Mouse (Mus musculus) ovary, postnatal 10 days (tissue): ENCODE measurements around the gene Tdpoz5.
"Not testable (repeated sequence)": the region's sequence is repeated elsewhere in the genome, so short reads cannot be mapped to it uniquely, and the experiment has no call there.

Experiments
- DNase-seq: peaks from one replicate; pipeline ENCODE4 v3.0.0; 2022; ENCODE audit warnings: low spot score

Gene Tdpoz5

GRCm38 (mm10) chr3:93961214-93961613, at the start of gene Tdpoz5:
Gene Tdpoz5, minus strand, starts transcription at chr3:93961314.
- DNase-seq, result not testable (repeated sequence)

GRCm38 (mm10) chr3:93968938-93969337, 7.8 kb upstream of the Tdpoz5 start:
- DNase-seq, result not testable (repeated sequence)

DNA sequence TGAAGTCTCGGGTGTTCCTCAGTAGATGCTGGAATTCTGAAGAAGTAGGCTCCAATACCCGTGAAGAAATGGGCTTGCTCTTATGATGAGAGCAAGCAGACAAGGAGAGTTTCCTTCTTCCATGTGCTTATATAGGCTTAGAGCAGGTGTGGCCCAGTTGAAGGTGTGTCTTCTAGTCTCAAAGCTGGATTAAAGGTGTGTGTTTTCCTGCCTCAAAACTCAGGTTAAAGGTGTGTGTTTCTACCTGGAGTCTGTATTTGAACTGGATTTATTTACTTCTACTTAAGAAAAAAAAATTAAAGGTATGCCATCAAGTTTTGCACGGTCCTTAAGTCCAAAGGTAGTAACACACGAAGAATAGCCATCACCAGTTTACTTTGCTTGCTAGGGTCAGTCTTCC, 17.7 kb downstream of the Tdpoz5 start, which contains the start of gene Gm9117:
Gm9117 (minus strand) TSS at position 101 of the 400 bp plus-strand sequence.
- not testable (repeated sequence) for DNase-seq

GRCm38 (mm10) chr3:93938386-93938785, 22.7 kb downstream of the Tdpoz5 start:
- DNase-seq, result not testable (repeated sequence)
